Mouse (Mus musculus) effector memory CD4-positive, alpha-beta T cell, adult 5 months (primary cell): ENCODE results near the gene Layn. TPM values are rescaled to one million over a fixed set of nuclear protein-coding genes. Genes with fewer than 3 reads are reported as not detected.

ENCODE experiments used
- polyA plus RNA-seq: library from polyadenylated mRNA; unstranded; fragments of 100-300 nt; shearing (Covaris generic); gene quantifications from one replicate; pipeline ENCODE4 v1.2.1, GENCODE M21; 2017

Gene Layn
- polyA plus RNA-seq, result not detected

GRCm38 (mm10) chr9:51076979-51077315 lies at the start of gene Layn:
Gene Layn (minus strand): TSS chr9:51077094.

GRCm38 (mm10) chr9:51101756-51102425 lies 25.0 kb upstream of the Layn start, which contains the start of gene 4833427G06Rik:
Gene 4833427G06Rik (minus strand): TSS chr9:51102078.

DNA sequence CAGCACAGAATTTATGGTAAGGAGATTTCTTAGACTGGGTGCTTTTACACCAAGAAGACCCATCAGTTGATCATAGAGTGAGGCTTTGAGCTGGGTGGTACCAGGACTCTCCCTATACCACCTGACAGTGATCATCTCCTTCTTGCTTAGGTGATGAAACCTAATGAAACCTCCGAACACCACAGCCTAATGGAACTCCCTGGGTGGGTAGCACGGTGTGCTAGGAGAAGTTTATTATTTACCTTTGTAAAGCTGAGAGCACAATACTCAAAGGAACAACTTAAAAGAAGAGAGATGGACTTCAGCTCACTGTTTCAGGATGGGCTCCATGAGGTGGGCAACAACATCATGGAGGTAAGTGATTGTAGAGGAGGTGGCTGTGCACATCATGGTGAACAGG lies 16.3 kb downstream of the Layn start, which contains the start of gene Btg4:
TSS of gene Btg4 (plus strand) at position 301 of the 400 bp plus-strand sequence.

DNA sequence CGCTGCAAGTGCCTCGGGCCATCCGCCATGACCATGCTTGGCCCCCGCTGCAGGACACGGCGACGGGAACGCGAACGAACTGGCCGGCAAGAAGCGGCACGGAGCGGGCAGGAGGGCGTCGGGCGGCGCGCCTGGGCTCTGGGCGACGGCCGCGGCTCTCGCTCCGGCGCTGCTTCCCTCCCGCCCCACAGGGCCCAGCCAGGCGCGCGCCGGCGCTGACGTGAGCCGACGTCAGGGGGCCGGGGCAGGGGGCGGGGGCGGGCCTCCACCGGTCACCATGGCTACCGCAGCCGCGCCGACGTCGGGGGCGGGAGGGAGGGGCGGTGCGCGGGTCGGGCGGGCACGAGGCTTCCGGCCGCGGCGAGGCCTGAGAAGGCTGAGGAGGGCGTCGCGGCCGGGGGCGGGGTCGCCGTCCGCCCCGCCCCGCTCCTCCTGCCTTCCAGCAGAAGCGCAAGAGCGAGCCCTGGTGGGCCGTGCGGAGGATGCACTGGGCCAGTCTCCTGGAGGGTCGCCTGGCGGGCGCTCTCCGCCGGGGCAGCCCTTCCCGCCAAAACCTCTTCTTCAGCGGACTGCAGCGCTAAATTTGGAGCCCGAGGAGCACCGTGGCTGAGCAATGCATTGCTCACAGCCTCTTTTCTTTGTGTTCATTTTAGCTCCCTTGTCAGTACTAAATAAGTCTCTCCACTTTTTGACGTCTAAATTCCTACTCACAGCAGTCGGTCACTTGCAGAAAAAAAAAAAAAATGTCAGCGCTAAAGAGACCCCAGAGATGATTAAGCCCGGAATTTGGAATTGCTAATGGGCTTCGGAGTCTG lies 67.8 kb downstream of the Layn start, which contains the start of gene Sik2:
TSS of gene Sik2 (minus strand) at position 233 of the 815 bp plus-strand sequence.

Other genes starting within 250 kb of the Layn start
- gene Ppp2r1b, start 231.8 kb downstream of the Layn start, polyA plus RNA-seq, result 51.8 TPM
- gene Sik2, start 68.0 kb downstream of the Layn start, polyA plus RNA-seq, result 64.1 TPM
- not detected for gene Btg4, start 16.2 kb downstream of the Layn start, polyA plus RNA-seq
- not detected for gene 4833427G06Rik, start 25.0 kb upstream of the Layn start, polyA plus RNA-seq
- gene Gm32742, start 88.4 kb upstream of the Layn start, polyA plus RNA-seq, result not detected
- 13.0 TPM for gene Pou2af1, start 136.6 kb upstream of the Layn start, polyA plus RNA-seq
- not detected for gene Colca2, start 201.5 kb upstream of the Layn start, polyA plus RNA-seq